Comparison of ENCODE assay signal across 8 mouse cellular contexts in genomic region chr8:103272305-103273079, GRCm38 (mm10).
A peak's percentile ranks its signal among the peaks of the same experiment; 100 is the strongest.
DNase-seq lines count a peak whose midpoint lies in the region; ATAC-seq lines count a peak whose summit lies in the region.

No protein-coding gene starts in this region.

- H3K27ac ChIP-seq in embryonic facial prominence, embryonic 14.5 days (replicated peaks; ENCODE audit: low read depth, low read length): peak overlapping the region; percentile 82
- peak overlapping the region; percentile 77 for H3K27ac ChIP-seq in intestine, embryonic 16.5 days (ENCODE audit: low read length)
- H3K27ac ChIP-seq in midbrain, embryonic 16.5 days (ENCODE audit: low read length): peak overlapping the region; percentile 54

- peak; percentile 11 for DNase-seq in kidney, postnatal 10 days
- no peak for DNase-seq in kidney, adult 18-20 months
- peak; percentile 93 for DNase-seq in embryonic facial prominence, embryonic 14.5 days (ENCODE audit: low spot score)
- DNase-seq in natural killer cell, adult 2 months (ENCODE audit: low spot score in 2 of 2): no peak
- no peak for DNase-seq in c-Kit-positive CD71-positive TER-119-positive erythroid progenitor cells, embryonic 14.5 days (ENCODE audit: low spot score)
- no peak for DNase-seq in adrenal gland, adult 2 months

- ATAC-seq in embryonic facial prominence, embryonic 14.5 days (ENCODE audit: low read depth): peak; percentile 83
- peak; percentile 17; the same call in 1 of the 2 replicates for ATAC-seq in intestine, embryonic 16.5 days
- ATAC-seq in midbrain, embryonic 16.5 days: peak; percentile 92

- H3K9ac ChIP-seq in embryonic facial prominence, embryonic 14.5 days (ENCODE audit: low read depth, low read length): 0 out of 2 replicates have a peak overlapping the region, but pooled peaks have one; percentile 35
- no peak overlapping the region for H3K9ac ChIP-seq in intestine, embryonic 16.5 days (ENCODE audit: low read depth, low read length)
- H3K9ac ChIP-seq in midbrain, embryonic 16.5 days (ENCODE audit: low read depth, low read length): no peak overlapping the region

- H3K4me1 ChIP-seq in embryonic facial prominence, embryonic 14.5 days (ENCODE audit: control insufficient read depth, insufficient read depth, low read length): peaks cover 32% of the 10 kb centered on the region
- peaks cover 6% of the 10 kb centered on the region for H3K4me1 ChIP-seq in intestine, embryonic 16.5 days (ENCODE audit: control insufficient read depth, insufficient read depth, low read length)
- H3K4me1 ChIP-seq in midbrain, embryonic 16.5 days (ENCODE audit: control insufficient read depth, insufficient read depth, low read length): no peaks in the 10 kb centered on the region

- H3K4me2 ChIP-seq in embryonic facial prominence, embryonic 14.5 days (ENCODE audit: low read depth, low read length): peak overlapping the region; percentile 7; the same call in 1 of the 2 replicates
- no peak overlapping the region for H3K4me2 ChIP-seq in intestine, embryonic 16.5 days (ENCODE audit: low read depth, low read length)
- H3K4me2 ChIP-seq in midbrain, embryonic 16.5 days (ENCODE audit: low read length): no peak overlapping the region

- no peaks in the 10 kb centered on the region for H3K27me3 ChIP-seq in embryonic facial prominence, embryonic 14.5 days (replicated peaks; ENCODE audit: control insufficient read depth, insufficient read depth, low read length)
- H3K27me3 ChIP-seq in intestine, embryonic 16.5 days (replicated peaks; ENCODE audit: control insufficient read depth, insufficient read depth, low read length): no peaks in the 10 kb centered on the region
- no peaks in the 10 kb centered on the region for H3K27me3 ChIP-seq in midbrain, embryonic 16.5 days (ENCODE audit: control insufficient read depth, insufficient read depth, low read depth, low read length)

- H3K9me3 ChIP-seq in embryonic facial prominence, embryonic 14.5 days (ENCODE audit: control insufficient read depth, low read length): no peaks in the 10 kb centered on the region
- H3K9me3 ChIP-seq in intestine, embryonic 16.5 days (ENCODE audit: control insufficient read depth, low read length): no peaks in the 10 kb centered on the region
- H3K9me3 ChIP-seq in midbrain, embryonic 16.5 days (replicated peaks; ENCODE audit: control insufficient read depth, low read length, poor library complexity, severe bottlenecking): no peaks in the 10 kb centered on the region

- WGBS in embryonic facial prominence, embryonic 14.5 days: 9% methylated on average over 5 of the region's 5 CpGs
- 38% methylated on average over 5 of the region's 5 CpGs for WGBS in intestine, embryonic 16.5 days
- WGBS in midbrain, embryonic 16.5 days: 9% methylated on average over 5 of the region's 5 CpGs

- H3K36me3 ChIP-seq in embryonic facial prominence, embryonic 14.5 days (ENCODE audit: control insufficient read depth, insufficient read depth, low read length): no peaks in the 10 kb centered on the region
- no peaks in the 10 kb centered on the region for H3K36me3 ChIP-seq in intestine, embryonic 16.5 days (ENCODE audit: control insufficient read depth, insufficient read depth, low read length)
- H3K36me3 ChIP-seq in midbrain, embryonic 16.5 days (ENCODE audit: control insufficient read depth, insufficient read depth, low read length): no peaks in the 10 kb centered on the region

- H3K4me3 ChIP-seq in embryonic facial prominence, embryonic 14.5 days (ENCODE audit: low read depth, low read length): no peak overlapping the region
- no peak overlapping the region for H3K4me3 ChIP-seq in intestine, embryonic 16.5 days (ENCODE audit: low read length)
- H3K4me3 ChIP-seq in midbrain, embryonic 16.5 days (ENCODE audit: low read depth, low read length): no peak overlapping the region

Comparison
In these comparisons a context has a peak if more than half of its experiments do, and no peak if none do; other contexts are left out.
1. DNase-seq: peak in kidney, postnatal 10 days (single experiment) and embryonic facial prominence, embryonic 14.5 days (single experiment); none in kidney, adult 18-20 months (single experiment), natural killer cell, adult 2 months (0 of 2), c-Kit-positive CD71-positive TER-119-positive erythroid progenitor cells, embryonic 14.5 days (single experiment) and adrenal gland, adult 2 months (single experiment).
2. ATAC-seq: peak in every context shown above with its lines; median percentile 92 in midbrain, embryonic 16.5 days; 83 in embryonic facial prominence, embryonic 14.5 days; 17 in intestine, embryonic 16.5 days.
3. Peak in every context shown above with its lines, with median percentiles within 50 percentile points of each other: H3K27ac ChIP-seq.